Mouse (Mus musculus) effector memory CD4-positive, alpha-beta T cell, adult 5 months (primary cell): ENCODE results near the gene Abcc5. TPM values are rescaled to one million over a fixed set of nuclear protein-coding genes. Genes with fewer than 3 reads are reported as not detected.

ENCODE experiments used
- polyA plus RNA-seq: library from polyadenylated mRNA; unstranded; fragments of 100-300 nt; shearing (Covaris generic); gene quantifications from one replicate; pipeline ENCODE4 v1.2.1, GENCODE M21; 2017

Abcc5 gene
- 28.7 TPM for polyA plus RNA-seq

DNA sequence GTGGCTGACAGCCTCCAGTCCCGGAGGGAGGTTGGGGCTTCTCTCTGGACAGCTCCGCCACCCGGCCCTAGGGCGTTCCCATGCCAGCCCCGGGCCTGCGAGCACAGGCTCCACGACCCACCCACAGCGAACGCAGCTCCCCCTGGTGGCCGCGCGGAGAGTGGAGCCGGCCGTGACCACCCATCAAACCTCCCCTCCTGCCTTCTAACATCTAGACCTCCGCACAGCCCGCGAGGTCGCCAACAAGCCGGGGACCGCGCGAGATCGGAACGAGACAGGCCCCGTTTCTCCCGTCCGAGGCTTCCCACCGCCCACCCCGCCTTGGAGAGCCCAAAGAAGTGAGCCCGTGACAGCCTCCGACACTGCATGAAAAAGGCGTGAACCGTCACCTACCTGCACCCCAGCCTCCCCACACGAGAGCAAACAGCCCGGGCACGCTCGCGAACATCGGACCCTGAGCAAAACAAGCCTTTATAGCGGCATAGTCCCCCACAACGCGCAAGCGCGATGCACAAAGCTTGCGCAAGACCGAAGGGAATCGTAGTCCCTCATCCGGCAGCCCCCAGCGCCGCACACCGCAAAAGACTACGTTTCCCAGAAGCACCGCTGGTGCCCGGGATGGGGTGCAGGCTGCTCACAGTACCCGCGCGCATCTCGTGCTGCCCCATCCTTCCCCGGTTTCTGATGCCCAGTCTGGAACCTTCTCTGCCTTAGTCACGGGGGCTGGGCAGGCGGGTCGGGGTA lies at the start of gene Abcc5:
TSS of gene Abcc5 (minus strand) at position 540 of the 744 bp plus-strand sequence.

GRCm38 (mm10) chr16:20325286-20325685 lies 100.9 kb downstream of the Abcc5 start, which contains the start of gene Cyp2ab1:
TSS of gene Cyp2ab1 (minus strand) at chr16:20325404.

DNA sequence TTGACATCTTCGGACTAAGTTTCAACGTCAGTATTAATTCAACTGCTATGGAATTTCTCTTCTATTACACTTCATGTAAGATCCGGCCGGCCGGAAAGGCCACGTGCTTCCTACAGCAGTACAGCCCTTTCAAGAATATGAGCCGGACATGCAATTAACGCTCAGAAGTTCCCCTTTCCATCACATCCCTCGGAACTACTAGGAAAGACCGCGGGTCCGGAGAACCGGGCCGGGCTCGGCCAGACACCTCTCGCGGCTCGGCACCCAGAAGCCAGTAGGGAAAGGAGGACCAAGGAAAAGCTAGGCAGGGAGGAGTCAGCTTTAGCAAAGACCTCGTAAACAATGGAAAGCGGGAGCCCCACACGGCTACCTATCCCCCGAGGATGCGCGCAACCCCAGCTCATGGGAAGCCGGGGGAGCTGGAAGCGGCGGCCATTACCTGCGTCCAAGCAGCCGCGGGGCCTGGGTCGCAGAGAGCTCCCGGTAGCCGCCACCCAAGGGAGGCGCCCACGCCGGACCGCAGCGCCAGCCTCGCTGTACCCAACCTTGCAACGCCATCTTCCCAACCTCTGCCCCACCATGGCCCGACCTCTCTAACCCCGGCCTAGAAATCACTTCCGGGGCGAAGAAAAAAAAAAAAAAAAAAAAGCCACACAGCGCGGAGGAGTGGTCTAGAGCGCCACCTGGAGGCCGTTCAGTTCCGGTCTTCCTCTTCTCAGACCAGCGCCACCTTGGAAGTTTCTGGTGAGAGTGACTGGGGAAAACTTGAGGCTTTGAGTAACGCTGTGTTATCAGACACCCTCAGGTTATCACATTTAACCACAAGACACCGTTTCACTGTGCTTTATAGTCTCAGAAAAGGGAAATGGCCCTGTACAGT lies 124.2 kb downstream of the Abcc5 start, which contains the start of gene Parl:
TSS of gene Parl (minus strand) at position 618 of the 880 bp plus-strand sequence.

Other genes with a start within 250 kb of the Abcc5 start
- gene Map6d1, start 185.0 kb downstream of the Abcc5 start, polyA plus RNA-seq = not detected
- gene Parl, start 124.0 kb downstream of the Abcc5 start, polyA plus RNA-seq = 66.9 TPM
- not detected for gene Cyp2ab1, start 101.0 kb downstream of the Abcc5 start, polyA plus RNA-seq
- gene Eif2b5, start 72.4 kb upstream of the Abcc5 start, polyA plus RNA-seq = 51.8 TPM
- 17.2 TPM for gene Dvl3, start 90.6 kb upstream of the Abcc5 start, polyA plus RNA-seq
- gene Ap2m1, start 109.1 kb upstream of the Abcc5 start, polyA plus RNA-seq = 319 TPM
- gene Abcf3, start 122.2 kb upstream of the Abcc5 start, polyA plus RNA-seq = 102 TPM
- gene Vwa5b2, start 163.1 kb upstream of the Abcc5 start, polyA plus RNA-seq = not detected
- 5.6 TPM for gene Eef1akmt4, start 185.2 kb upstream of the Abcc5 start, polyA plus RNA-seq
- gene Gm49333, start 185.2 kb upstream of the Abcc5 start, polyA plus RNA-seq = not detected
- 16.9 TPM for gene Alg3, start 185.3 kb upstream of the Abcc5 start, polyA plus RNA-seq
- 0.97 TPM for gene Camk2n2, start 194.9 kb upstream of the Abcc5 start, polyA plus RNA-seq
- not detected for gene Ece2, start 203.4 kb upstream of the Abcc5 start, polyA plus RNA-seq
- 161 TPM for gene Psmd2, start 225.3 kb upstream of the Abcc5 start, polyA plus RNA-seq
- gene Eif4g1, start 241.9 kb upstream of the Abcc5 start, polyA plus RNA-seq = 138 TPM